Mouse (Mus musculus) heart, adult 2 months (tissue): ENCODE data around the gene Ppp1r21.

Source experiments
- CTCF ChIP-seq: fragments of 200-600 bp; IDR thresholded peaks from 2 replicates; pipeline ENCODE4 v1.8.1; 2022; ENCODE audit warnings: antibody characterized with exemption, mild to moderate bottlenecking, moderate library complexity
- EP300 ChIP-seq: fragments of 200-500 bp; IDR thresholded peaks from 2 replicates; pipeline ENCODE4 v1.6.1; 2011; ENCODE audit warnings: low read depth, low read length, control low read depth; ENCODE audit not compliant: insufficient read depth
- POLR2A ChIP-seq: fragments of 200-500 bp; IDR thresholded peaks from 2 replicates; pipeline ENCODE4 v1.6.1; 2011; ENCODE audit warnings: mild to moderate bottlenecking, low read depth, low read length, control low read depth; ENCODE audit not compliant: insufficient read depth

GRCm38 (mm10) chr17:88626347-88626811, 96.5 kb downstream of the Ppp1r21 start:
- TF ChIP-seq CTCF (no peak), POLR2A (no peak), EP300 (no peak)
